In the genomic region with DNA sequence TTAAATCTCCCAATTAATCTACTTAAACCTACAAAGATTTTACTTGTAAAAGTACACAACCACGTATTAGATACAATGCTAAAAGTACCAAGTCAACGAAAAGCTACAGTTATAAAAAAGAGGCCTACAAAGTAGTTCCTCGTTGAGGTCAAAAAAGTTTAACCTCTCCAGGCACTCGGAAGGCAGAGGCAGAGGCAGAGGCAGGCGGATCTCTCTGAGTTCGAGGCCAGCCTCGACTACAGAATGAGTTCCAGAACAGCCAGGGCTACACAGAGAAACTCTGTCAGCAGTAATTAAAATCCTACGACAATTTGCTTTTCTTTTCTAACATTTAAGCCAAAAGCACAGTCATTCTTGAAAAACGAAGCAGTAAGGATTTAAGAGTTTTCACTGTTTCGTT, we compare ENCODE assay signal across 8 mouse cellular contexts. TPM values are rescaled to one million over a fixed set of nuclear protein-coding genes. Genes with fewer than 3 reads are reported as not detected.
DNase-seq lines count a peak whose midpoint lies in the region; ATAC-seq and TF ChIP-seq lines count a peak whose summit lies in the region.

No protein-coding gene starts in this region.

- H3K36me3 ChIP-seq in embryonic facial prominence, embryonic 12.5 days, result no peaks in the 10 kb centered on the region
- no peaks in the 10 kb centered on the region for H3K36me3 ChIP-seq in limb, embryonic 11.5 days (ENCODE audit: control insufficient read depth, insufficient read depth, low read length)

- no peaks in the 10 kb centered on the region for H3K9me3 ChIP-seq in embryonic facial prominence, embryonic 12.5 days
- H3K9me3 ChIP-seq in limb, embryonic 11.5 days (ENCODE audit: control insufficient read depth, low read length), result no peaks in the 10 kb centered on the region

- H3K27ac ChIP-seq in left cerebral cortex, adult 2 months, result no peak overlapping the region
- H3K27ac ChIP-seq in embryonic facial prominence, embryonic 12.5 days, result no peak overlapping the region
- no peak overlapping the region for H3K27ac ChIP-seq in limb, embryonic 11.5 days (replicated peaks; ENCODE audit: low read depth, low read length)
- no peak overlapping the region for H3K27ac ChIP-seq in olfactory bulb, adult 2 months (ENCODE audit: insufficient read depth, low read depth, low read length)

- H3K4me1 ChIP-seq in embryonic facial prominence, embryonic 12.5 days, result peaks cover 6% of the 10 kb centered on the region
- no peaks in the 10 kb centered on the region for H3K4me1 ChIP-seq in limb, embryonic 11.5 days (ENCODE audit: control insufficient read depth, insufficient read depth, low read length)
- H3K4me1 ChIP-seq in olfactory bulb, adult 2 months (ENCODE audit: control insufficient read depth, insufficient read depth, low read length), result peaks cover 2% of the 10 kb centered on the region; the same call in 1 of the 2 replicates

- 23% methylated on average over 10 of the region's 10 CpGs for WGBS in embryonic facial prominence, embryonic 12.5 days
- 26% methylated on average over 10 of the region's 10 CpGs for WGBS in limb, embryonic 11.5 days
- WGBS in olfactory bulb, adult 2 months, result 14% methylated on average over 10 of the region's 10 CpGs

- intact Hi-C loops in left cerebral cortex, adult 2 months (cut with DNase I), result loop anchor here (10.0 kb wide), 1 partner anchor 300 kb away; no protein-coding TSS in a partner anchor

- peak overlapping the region; percentile 63 for H3K4me2 ChIP-seq in embryonic facial prominence, embryonic 12.5 days (replicated peaks)
- peak overlapping the region; percentile 54 for H3K4me2 ChIP-seq in limb, embryonic 11.5 days (ENCODE audit: low read depth, severe bottlenecking)

- no peak for TF ChIP-seq CTCF in left cerebral cortex, adult 2 months (IDR thresholded peaks at IDR 0.05)
- no peak for TF ChIP-seq CTCF in olfactory bulb, adult 2 months (IDR thresholded peaks at IDR 0.05; ENCODE audit: insufficient read depth, low read depth, low read length)

- no peak for ATAC-seq in embryonic facial prominence, embryonic 12.5 days (ENCODE audit: insufficient number of reproducible peaks, insufficient read depth, low FRiP score, low TSS enrichment)
- no peak for ATAC-seq in limb, embryonic 11.5 days (ENCODE audit: insufficient number of reproducible peaks, low FRiP score, low TSS enrichment, low read depth)

- DNase-seq in left cerebral cortex, adult 2 months (ENCODE audit: extremely low spot score in 1 of 2, low spot score in 2 of 2), result no peak
- no peak for DNase-seq in left cerebral cortex, adult 11 months (ENCODE audit: low spot score)
- no peak for DNase-seq in limb, embryonic 11.5 days (ENCODE audit: low spot score)
- DNase-seq in ovary, postnatal 14 days (ENCODE audit: low spot score), result no peak
- DNase-seq in frontal cortex, postnatal 36 days (ENCODE audit: low spot score in 2 of 2), result no peak
- no peak for DNase-seq in frontal cortex, postnatal 10 days (ENCODE audit: low spot score in 2 of 2)

- H3K9ac ChIP-seq in embryonic facial prominence, embryonic 12.5 days, result peak overlapping the region; percentile 100
- H3K9ac ChIP-seq in limb, embryonic 11.5 days (ENCODE audit: low read length), result no peak overlapping the region

- no peak for TF ChIP-seq POLR2A in olfactory bulb, adult 2 months (IDR thresholded peaks at IDR 0.05; ENCODE audit: insufficient read depth, low read depth, low read length)

- H3K27me3 ChIP-seq in embryonic facial prominence, embryonic 12.5 days, result no peaks in the 10 kb centered on the region
- H3K27me3 ChIP-seq in limb, embryonic 11.5 days (ENCODE audit: control insufficient read depth, insufficient read depth, low read length), result no peaks in the 10 kb centered on the region

- peak overlapping the region; percentile 71 for H3K4me3 ChIP-seq in left cerebral cortex, adult 2 months
- peak overlapping the region; percentile 94 for H3K4me3 ChIP-seq in embryonic facial prominence, embryonic 12.5 days
- H3K4me3 ChIP-seq in limb, embryonic 11.5 days (ENCODE audit: low read depth, low read length), result peak overlapping the region; percentile 98
- peak overlapping the region; percentile 30; the same call in 1 of the 2 replicates for H3K4me3 ChIP-seq in olfactory bulb, adult 2 months (ENCODE audit: insufficient read depth, low read depth, low read length)

RNA-seq across cellular contexts. Expression of a gene that starts 4.7 kb away (rescaled TPM):
- 100 to 1,000 TPM; 116 to 120 TPM for total RNA-seq in left cerebral cortex, adult 2 months (2021)
- polyA plus RNA-seq in embryonic facial prominence, embryonic 12.5 days (2016; fragmentation: Nextera tagmentation; extraction: Ambion mirVana), result 210 and 213 TPM in 2 replicates
- 225 and 251 TPM in 2 replicates for polyA plus RNA-seq in limb, embryonic 11.5 days (2014; fragmentation: Nextera tagmentation; extraction: Ambion mirVana)
- 57.5 and 328 TPM in 2 replicates for polyA plus RNA-seq in olfactory bulb, adult 2 months (2012; ENCODE audit: insufficient read depth, insufficient read length, low replicate concordance, missing spikeins)

Comparison
In these comparisons a context has a peak if more than half of its experiments do, and no peak if none do; other contexts are left out.
1. H3K4me3 ChIP-seq: peak in every context shown above with its lines; median percentile 98 in limb, embryonic 11.5 days; 94 in embryonic facial prominence, embryonic 12.5 days; 71 in left cerebral cortex, adult 2 months; 30 in olfactory bulb, adult 2 months.